Mouse (Mus musculus) liver, embryonic 14.5 days (tissue): ENCODE measurements around the gene Ndufaf2.

ENCODE experiments used
- CTCF ChIP-seq: IDR thresholded peaks from 2 replicates; pipeline ENCODE4 v1.5.1; 2016; ENCODE audit warnings: antibody characterized with exemption, low read depth, control low read depth
- EP300 ChIP-seq: IDR thresholded peaks from 2 replicates; pipeline ENCODE4 v1.6.1; 2016; ENCODE audit warnings: antibody characterized with exemption, low read depth

DNA sequence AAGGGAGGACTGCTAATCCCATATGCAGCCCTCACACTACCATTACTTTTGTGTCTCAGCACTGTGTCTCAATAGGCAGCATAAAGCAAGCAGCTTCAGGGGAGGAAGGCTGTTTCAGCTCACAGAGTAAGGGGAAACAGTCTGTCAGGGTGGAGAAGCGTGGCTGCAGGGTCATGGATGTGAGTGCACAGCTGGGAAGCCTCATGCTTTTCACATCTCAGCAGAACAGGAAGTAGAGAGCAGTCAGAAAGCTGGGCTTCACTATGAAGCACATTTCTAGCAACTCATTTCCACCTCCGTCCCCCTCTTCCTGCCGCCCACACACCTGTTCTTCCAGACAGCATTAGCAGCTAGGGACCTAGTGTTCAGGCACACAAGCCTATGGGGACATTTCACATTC, 101.5 kb downstream of the Ndufaf2 start:
- TF ChIP-seq CTCF = no peak
- no peak for TF ChIP-seq EP300
